Mouse (Mus musculus): Measurements from ENCODE around the gene Zdhhc1. TPM values are rescaled to one million over a fixed set of nuclear protein-coding genes. Genes with fewer than 3 reads are reported as not detected.

Gene Zdhhc1
- total and polyA plus RNA-seq, 3 experiments, result 13.0 to 40.5 (median 13.3) TPM

DNA sequence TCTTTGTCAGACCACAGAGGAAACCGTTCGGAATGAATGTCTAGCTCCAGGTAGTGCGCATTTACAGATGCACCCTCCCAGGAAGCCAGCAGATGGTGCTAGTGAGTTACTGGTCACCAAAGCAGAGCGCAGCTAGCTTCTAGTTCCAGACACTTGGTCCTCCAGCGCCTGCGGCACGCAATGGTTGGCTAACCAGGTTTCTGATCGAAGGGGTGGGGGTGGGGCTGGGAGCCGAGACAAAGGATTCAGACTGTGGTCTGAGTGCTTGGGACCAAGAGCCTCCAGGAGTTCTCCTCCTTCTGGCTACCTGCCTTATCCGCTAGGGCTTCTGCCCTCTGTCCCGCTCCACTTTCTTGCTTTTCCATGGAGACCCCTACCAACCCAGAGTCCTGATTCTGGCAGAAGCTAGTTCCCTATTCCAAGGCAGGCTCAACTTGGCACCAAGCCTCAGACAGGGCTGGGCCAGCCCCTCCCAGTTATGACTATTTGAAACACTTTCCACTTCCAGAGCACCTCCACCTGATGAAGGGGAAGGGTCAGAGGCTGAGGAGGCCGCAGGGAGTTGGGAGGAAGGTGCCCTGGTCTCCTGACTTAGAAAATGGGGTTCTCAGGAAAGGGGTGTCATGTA, 19.4 kb upstream of the Zdhhc1 start:
- Histone ChIP-seq H3K79me2 (replicated peaks; ENCODE audit: control insufficient read depth, insufficient read depth, low read length) (no peaks in the 10 kb centered on the region), H3K4me1 (ENCODE audit: control insufficient read depth, insufficient read depth, low read length) (peaks cover 7% of the 10 kb centered on the region), H3K27ac (no peak overlapping the region), H3K27me3 (ENCODE audit: control insufficient read depth, insufficient read depth, low read length) (no peaks in the 10 kb centered on the region), H3K9ac (ENCODE audit: low read depth, low read length) (no peak overlapping the region), H3K4me3 (no peak overlapping the region), H3K36me3 (ENCODE audit: control insufficient read depth, insufficient read depth, low read length) (no peaks in the 10 kb centered on the region)
- intact Hi-C loops (cut with DNase I), result loop anchor here (1.0 to 2.0 kb wide), 2 partner anchors 17 to 38 kb away; no protein-coding TSS in a partner anchor
- DNase-seq, result peak; percentile 71 to 77
- no peak for TF ChIP-seq POLR2A (IDR thresholded peaks at IDR 0.05; ENCODE audit: insufficient read depth, low read depth, low read length)
- TF ChIP-seq EP300 (IDR thresholded peaks at IDR 0.05; ENCODE audit: insufficient read depth, low read depth, low read length), result peak; percentile 75; the same call in 1 of the 2 replicates
- TF ChIP-seq CTCF (IDR thresholded peaks at IDR 0.05), result peak; percentile 82
- 22% methylated on average over 12 of the region's 12 CpGs for WGBS

DNA sequence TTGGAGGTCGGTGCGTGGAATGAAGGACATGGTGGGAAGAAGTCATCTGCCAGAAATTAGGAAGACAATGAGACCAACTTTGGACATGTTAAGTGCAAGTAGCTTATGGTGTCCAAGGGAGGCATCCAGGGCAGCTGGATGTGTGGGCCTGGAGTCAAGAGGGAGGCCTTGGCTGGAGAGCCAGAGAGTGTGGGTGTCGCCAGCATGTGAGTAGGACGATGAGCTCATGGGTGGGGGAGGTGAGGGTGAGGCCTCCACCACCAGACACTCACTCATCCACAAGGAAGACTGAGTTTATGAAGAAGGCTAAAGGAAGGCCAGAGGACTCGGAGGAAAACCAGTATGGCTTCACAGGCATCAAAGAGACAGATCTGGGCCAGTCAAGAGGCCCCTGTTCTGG, 18.0 kb upstream of the Zdhhc1 start:
- H3K4me1 ChIP-seq (ENCODE audit: control insufficient read depth, insufficient read depth, low read length), result peaks cover 7% of the 10 kb centered on the region
- peak in 1 of 2 experiments; percentile 67 for DNase-seq
- H3K36me3 ChIP-seq (ENCODE audit: control insufficient read depth, insufficient read depth, low read length), result no peaks in the 10 kb centered on the region
- intact Hi-C loops (cut with DNase I), result no loop called here
- H3K4me3 ChIP-seq, result no peak overlapping the region
- no peak overlapping the region for H3K9ac ChIP-seq (ENCODE audit: low read depth, low read length)
- H3K27me3 ChIP-seq (ENCODE audit: control insufficient read depth, insufficient read depth, low read length), result no peaks in the 10 kb centered on the region
- TF ChIP-seq POLR2A (IDR thresholded peaks at IDR 0.05; ENCODE audit: insufficient read depth, low read depth, low read length) (no peak), CTCF (IDR thresholded peaks at IDR 0.05) (no peak), EP300 (IDR thresholded peaks at IDR 0.05; ENCODE audit: insufficient read depth, low read depth, low read length) (no peak)
- 60% methylated on average over 5 of the region's 5 CpGs for WGBS
- no peak overlapping the region for H3K27ac ChIP-seq
- no peaks in the 10 kb centered on the region for H3K79me2 ChIP-seq (replicated peaks; ENCODE audit: control insufficient read depth, insufficient read depth, low read length)

DNA sequence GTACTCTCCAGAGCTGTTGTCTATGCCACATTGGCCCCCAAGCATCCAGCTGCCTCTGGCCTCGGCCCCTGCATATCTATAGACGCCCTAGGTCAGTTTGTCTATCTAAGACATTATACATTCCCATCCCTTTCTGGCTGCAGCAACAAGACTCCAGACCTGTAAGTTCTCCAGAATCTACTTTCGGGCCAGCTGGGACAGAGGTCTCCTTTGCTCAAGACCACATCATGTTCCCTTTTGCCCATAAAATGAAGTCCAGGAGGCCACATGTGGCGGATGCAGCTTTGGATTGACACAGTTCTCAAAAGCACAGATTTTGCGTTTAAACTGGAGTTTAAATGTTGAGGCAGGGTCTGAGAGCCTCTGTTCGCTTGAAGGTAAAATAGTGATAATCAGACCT, 17.5 kb upstream of the Zdhhc1 start:
- intact Hi-C loops (cut with DNase I), result no loop called here
- TF ChIP-seq CTCF (IDR thresholded peaks at IDR 0.05) (no peak), POLR2A (IDR thresholded peaks at IDR 0.05; ENCODE audit: insufficient read depth, low read depth, low read length) (no peak), EP300 (IDR thresholded peaks at IDR 0.05; ENCODE audit: insufficient read depth, low read depth, low read length) (no peak)
- Histone ChIP-seq H3K27me3 (ENCODE audit: control insufficient read depth, insufficient read depth, low read length) (no peaks in the 10 kb centered on the region), H3K36me3 (ENCODE audit: control insufficient read depth, insufficient read depth, low read length) (no peaks in the 10 kb centered on the region), H3K79me2 (replicated peaks; ENCODE audit: control insufficient read depth, insufficient read depth, low read length) (no peaks in the 10 kb centered on the region), H3K9ac (ENCODE audit: low read depth, low read length) (no peak overlapping the region), H3K27ac (no peak overlapping the region), H3K4me3 (no peak overlapping the region), H3K4me1 (ENCODE audit: control insufficient read depth, insufficient read depth, low read length) (peaks cover 7% of the 10 kb centered on the region)
- no peak for DNase-seq
- 89% methylated on average over 6 of the region's 6 CpGs for WGBS

DNA sequence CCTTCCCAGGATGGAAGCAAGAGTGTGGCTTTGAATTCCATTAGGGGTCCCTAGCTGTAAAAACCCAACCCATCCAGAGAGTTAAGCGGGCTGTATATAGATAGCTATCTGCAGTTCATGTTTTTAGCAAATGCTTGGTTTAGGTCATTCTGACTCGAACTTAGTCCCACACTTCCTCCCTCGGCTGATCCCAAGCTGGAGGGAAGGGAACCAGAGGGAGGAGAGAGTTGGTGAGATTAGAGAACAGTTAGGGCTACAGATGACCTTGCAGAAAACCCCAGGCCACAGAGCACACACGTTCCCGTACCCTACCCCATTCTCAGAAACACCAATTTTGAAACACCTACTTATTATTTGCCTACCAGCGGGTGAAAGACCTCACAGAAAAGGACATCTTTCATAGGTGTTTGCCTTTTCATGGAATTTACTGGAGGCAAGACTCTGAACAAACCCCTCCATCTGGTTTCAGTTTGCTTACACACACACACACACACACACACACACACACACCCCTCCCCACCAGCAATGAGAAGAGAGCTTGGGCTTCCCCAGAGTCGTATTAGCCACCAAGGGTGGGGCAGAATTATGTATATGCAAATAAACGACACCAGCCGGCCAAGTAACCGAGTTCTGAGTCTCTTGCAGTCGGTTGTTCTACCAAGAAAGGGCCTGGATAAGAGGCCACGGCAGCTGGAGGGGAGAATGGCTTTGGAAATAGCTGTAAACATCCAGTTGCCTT, 13.5 kb upstream of the Zdhhc1 start:
- WGBS, result 57% methylated on average over 12 of the region's 12 CpGs
- Histone ChIP-seq H3K27me3 (ENCODE audit: control insufficient read depth, insufficient read depth, low read length) (no peaks in the 10 kb centered on the region), H3K9ac (ENCODE audit: low read depth, low read length) (no peak overlapping the region; the same call in 1 of the 2 replicates), H3K4me3 (no peak overlapping the region), H3K79me2 (replicated peaks; ENCODE audit: control insufficient read depth, insufficient read depth, low read length) (no peaks in the 10 kb centered on the region), H3K36me3 (ENCODE audit: control insufficient read depth, insufficient read depth, low read length) (no peaks in the 10 kb centered on the region), H3K4me1 (ENCODE audit: control insufficient read depth, insufficient read depth, low read length) (peaks cover 5% of the 10 kb centered on the region), H3K27ac (no peak overlapping the region)
- DNase-seq, result no peak
- intact Hi-C loops (cut with DNase I), result no loop called here
- no peak for TF ChIP-seq POLR2A (IDR thresholded peaks at IDR 0.05; ENCODE audit: insufficient read depth, low read depth, low read length)
- TF ChIP-seq EP300 (IDR thresholded peaks at IDR 0.05; ENCODE audit: insufficient read depth, low read depth, low read length), result no peak
- no peak for TF ChIP-seq CTCF (IDR thresholded peaks at IDR 0.05)

DNA sequence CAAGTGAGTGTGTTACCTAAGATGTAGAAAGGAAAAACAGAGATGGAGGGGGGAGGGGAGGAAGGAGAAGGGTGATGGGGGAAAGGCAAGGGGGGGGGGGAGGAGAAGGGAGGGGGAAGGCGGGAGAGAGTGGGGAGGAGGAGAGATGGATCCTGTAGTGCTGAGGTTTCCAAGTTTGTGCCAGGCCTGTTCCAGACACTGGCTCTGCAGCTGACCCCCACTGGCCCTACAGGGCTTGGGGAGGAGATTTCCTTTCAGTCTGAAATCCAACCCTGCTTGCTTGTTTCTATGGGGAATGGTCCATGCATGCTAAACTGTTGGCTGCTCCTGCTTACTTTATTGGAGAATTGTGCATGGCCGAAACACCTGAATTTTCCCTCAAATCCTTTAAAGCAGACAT, 12.1 kb upstream of the Zdhhc1 start:
- no peak overlapping the region for H3K4me3 ChIP-seq
- H3K79me2 ChIP-seq (replicated peaks; ENCODE audit: control insufficient read depth, insufficient read depth, low read length), result no peaks in the 10 kb centered on the region
- TF ChIP-seq CTCF (IDR thresholded peaks at IDR 0.05) (no peak), EP300 (IDR thresholded peaks at IDR 0.05; ENCODE audit: insufficient read depth, low read depth, low read length) (no peak)
- no peak overlapping the region for H3K27ac ChIP-seq
- WGBS, result 79% methylated on average over 1 of the region's 2 CpGs
- no peaks in the 10 kb centered on the region for H3K27me3 ChIP-seq (ENCODE audit: control insufficient read depth, insufficient read depth, low read length)
- no peak overlapping the region for H3K9ac ChIP-seq (ENCODE audit: low read depth, low read length)
- intact Hi-C loops (cut with DNase I), result no loop called here
- no peak for DNase-seq
- H3K4me1 ChIP-seq (ENCODE audit: control insufficient read depth, insufficient read depth, low read length), result peaks cover 10% of the 10 kb centered on the region
- H3K36me3 ChIP-seq (ENCODE audit: control insufficient read depth, insufficient read depth, low read length), result no peaks in the 10 kb centered on the region

DNA sequence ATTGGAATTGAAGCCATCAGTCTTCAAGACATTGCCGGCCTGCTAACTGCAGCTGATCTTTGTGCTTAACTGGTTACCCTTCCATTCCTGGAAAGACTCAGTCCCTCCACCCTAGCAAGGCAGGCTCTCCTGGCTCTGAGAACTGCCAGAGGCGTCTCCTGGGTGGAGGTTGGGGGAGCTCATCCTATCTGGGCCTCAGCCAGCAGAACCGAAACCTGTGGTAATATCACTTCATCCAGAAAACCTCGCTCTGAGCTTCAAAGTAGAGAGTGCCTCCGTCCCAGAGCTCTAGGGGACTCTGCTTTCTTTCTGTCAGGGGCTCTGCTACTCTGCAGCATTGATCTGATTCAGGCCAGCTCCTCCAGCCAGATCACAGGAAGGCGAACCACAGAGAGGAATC, 10.3 kb upstream of the Zdhhc1 start:
- no peak overlapping the region for H3K4me3 ChIP-seq
- peak overlapping the region; percentile 12; the same call in 1 of the 2 replicates for H3K27ac ChIP-seq
- no peak overlapping the region for H3K9ac ChIP-seq (ENCODE audit: low read depth, low read length)
- intact Hi-C loops (cut with DNase I), result no loop called here
- TF ChIP-seq EP300 (IDR thresholded peaks at IDR 0.05; ENCODE audit: insufficient read depth, low read depth, low read length) (no peak), CTCF (IDR thresholded peaks at IDR 0.05) (no peak), POLR2A (IDR thresholded peaks at IDR 0.05; ENCODE audit: insufficient read depth, low read depth, low read length) (no peak)
- H3K4me1 ChIP-seq (ENCODE audit: control insufficient read depth, insufficient read depth, low read length), result peaks cover 10% of the 10 kb centered on the region
- no peaks in the 10 kb centered on the region for H3K79me2 ChIP-seq (replicated peaks; ENCODE audit: control insufficient read depth, insufficient read depth, low read length)
- WGBS, result 52% methylated on average over 6 of the region's 6 CpGs
- peak in 1 of 2 experiments; percentile 31 for DNase-seq
- no peaks in the 10 kb centered on the region for H3K27me3 ChIP-seq (ENCODE audit: control insufficient read depth, insufficient read depth, low read length)
- H3K36me3 ChIP-seq (ENCODE audit: control insufficient read depth, insufficient read depth, low read length), result no peaks in the 10 kb centered on the region
